Mouse (Mus musculus): ENCODE measurements around the gene Snx11.

Gene Snx11

DNA sequence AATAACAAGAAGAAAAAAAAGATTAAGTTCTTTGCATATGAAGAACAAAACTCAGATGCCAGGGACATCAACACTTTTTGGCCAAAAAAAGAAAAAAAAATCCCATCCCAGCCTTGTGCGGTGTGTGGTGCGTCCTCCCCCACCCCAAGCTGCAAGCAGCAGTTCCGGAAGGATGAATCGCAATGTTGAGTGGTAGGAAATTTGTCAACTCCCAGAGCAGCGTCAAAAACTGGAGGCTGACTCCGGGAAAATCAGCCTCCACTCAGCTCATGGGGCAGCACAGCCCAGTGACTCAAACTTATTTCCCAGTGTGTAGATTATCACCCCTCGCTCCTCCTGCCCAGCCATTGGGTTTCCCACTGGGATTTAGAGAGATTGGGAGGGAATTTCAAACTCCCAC is 15.4 kb downstream of the Snx11 start:
- no peak for DNase-seq

- peak; percentile 72 to 78 for DNase-seq
Measured at GRCm38 (mm10) chr11:96760042-96760441, 17.3 kb downstream of the Snx11 start.

- DNase-seq = no peak
Measured at GRCm38 (mm10) chr11:96758402-96758801, 19.0 kb downstream of the Snx11 start.

- DNase-seq = no peak
Measured at GRCm38 (mm10) chr11:96757421-96757820, 19.9 kb downstream of the Snx11 start.

DNA sequence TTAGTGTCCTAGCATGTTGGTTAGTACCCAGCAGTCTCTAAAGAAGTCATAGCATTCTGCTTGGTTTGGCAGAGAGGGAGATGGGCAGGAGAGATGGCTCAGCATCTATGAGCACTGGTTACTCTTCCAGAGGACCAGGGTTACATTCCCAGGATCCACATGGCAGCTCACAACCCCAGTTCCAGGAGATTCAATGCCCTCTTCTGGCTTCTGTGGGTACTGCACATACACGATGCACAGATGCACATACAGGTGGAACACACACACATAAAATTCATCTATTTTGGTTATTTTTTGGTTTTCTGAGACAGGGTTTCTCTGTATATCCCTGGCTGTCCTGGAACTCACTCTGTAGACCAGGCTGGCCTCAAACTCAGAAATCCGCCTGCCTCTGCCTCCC is 22.1 kb downstream of the Snx11 start:
- DNase-seq = no peak

- DNase-seq = no peak
Measured at GRCm38 (mm10) chr11:96747555-96747954, 29.8 kb downstream of the Snx11 start.

DNA sequence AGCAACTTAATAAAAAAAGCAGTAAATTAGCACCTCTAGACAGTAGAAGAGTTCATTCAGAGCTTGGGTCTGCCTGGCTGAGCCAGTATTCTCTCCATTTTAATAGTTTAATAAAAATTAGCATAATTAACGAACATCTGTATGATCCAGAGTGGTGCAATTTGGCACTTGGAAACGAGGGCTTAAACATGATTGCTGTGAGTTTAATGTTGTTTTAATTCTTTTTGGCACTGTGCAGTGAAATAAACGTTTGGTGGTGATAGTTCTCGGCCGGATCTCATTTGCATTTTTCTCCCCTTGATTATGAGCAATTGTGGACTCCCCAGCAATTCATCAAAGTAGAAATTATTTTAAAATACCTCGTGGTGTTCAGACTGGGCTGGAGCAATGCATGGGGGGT is 30.7 kb downstream of the Snx11 start:
- DNase-seq = no peak

DNA sequence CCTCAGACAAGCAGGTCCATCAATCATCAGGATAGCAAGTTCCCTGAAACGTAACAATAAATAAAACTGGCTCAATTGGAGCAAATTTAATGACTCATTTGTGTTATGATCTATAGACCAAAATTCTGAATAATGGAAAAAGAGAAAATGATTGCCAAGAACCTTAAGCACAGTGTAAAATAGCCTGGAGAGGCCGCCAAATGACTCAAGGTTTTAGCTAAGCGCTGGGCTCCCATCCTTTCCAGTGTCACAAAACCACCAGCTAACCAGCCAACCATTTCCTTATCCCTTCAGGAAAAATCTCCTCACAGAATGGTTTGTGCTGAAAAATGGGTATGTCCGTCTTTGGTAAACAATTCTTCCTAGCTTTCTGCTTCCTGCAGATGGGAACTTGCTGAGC is 33.5 kb downstream of the Snx11 start:
- no peak for DNase-seq

DNA sequence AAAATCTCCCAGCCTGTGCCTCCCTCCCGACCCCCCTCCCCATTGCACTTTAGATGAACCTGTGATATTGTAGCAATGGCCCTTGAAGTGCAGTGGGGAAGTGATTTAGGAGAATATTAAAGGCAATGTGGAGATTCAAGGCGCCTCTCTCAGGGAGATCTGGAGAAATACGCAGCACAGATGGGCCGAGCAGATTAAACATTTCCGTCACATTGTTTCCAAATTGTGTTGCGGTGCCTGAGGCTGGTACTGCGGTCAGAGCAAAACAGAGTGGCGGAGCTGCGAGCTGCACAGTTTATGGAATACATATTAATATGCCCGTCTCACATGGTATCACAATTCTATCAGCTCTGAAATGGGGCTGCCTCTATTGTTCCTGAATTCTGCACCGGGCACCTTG is 34.4 kb downstream of the Snx11 start:
- DNase-seq = no peak

- DNase-seq = no peak
Measured at GRCm38 (mm10) chr11:96741995-96742394, 35.4 kb downstream of the Snx11 start.

DNA sequence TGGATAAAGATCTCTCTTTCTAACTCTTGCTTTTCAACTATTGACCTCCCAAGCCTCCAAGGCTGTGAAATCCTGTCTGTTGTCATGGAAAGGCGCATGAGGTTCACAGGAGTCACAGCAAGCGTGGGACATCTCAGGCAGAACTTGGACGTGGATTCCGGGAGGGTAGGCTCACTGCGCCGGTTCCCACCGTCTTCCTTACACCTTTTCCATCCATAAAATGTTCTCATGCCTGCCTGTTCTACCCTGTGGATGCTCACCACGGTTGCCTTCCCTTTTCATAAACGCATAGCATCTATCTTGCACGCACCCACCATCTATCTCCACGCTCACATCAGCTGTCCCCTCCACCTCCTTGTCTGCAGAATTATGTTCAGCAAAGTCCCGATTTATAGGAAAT is 36.6 kb downstream of the Snx11 start:
- DNase-seq = no peak

GRCm38 (mm10) chr11:96737673-96738471 is 39.5 kb downstream of the Snx11 start:
- DNase-seq = no peak

DNA sequence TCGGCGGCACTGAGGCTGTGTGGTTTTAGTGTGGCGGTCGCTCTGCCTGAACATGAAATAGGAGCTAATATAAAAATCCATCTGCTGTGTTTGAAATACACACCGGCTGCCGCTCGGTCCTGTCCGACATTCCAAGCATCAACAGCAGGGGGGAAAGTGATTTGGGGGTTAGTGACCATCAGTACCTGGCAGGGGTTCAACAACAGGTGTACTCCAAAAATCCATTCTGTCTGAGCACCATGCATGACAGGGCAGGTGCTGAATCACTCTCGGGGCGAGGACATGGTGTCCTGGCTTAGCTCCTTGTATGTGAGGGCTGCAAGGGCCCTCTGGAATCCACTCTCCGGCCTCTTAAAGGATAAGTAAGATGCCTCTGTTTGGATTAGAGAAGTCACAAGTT is 41.0 kb downstream of the Snx11 start:
- no peak for DNase-seq

GRCm38 (mm10) chr11:96735908-96736307 is 41.5 kb downstream of the Snx11 start:
- peak in 1 of 2 experiments; percentile 5 for DNase-seq

GRCm38 (mm10) chr11:96732657-96733056 is 44.7 kb downstream of the Snx11 start:
- no peak for DNase-seq

DNA sequence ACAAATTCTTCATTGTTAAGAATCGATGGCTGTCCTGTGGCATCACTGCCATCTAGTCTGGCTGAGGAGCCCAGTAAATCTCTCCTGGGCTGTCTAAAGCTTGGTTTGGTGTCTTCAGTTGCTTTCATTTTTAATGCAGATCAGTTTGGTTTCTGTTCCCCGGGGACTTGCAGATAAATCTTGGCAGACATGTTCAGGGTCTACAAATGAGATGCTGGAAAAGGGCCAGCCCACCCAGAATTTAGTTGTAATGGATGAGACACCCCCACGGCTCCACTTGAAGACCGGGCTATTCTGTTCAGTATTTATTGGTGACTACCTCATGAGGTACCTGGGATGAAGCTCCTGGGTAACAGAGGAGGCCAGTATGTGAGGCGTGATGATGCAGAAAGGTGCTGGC is 47.0 kb downstream of the Snx11 start:
- DNase-seq = no peak

DNA sequence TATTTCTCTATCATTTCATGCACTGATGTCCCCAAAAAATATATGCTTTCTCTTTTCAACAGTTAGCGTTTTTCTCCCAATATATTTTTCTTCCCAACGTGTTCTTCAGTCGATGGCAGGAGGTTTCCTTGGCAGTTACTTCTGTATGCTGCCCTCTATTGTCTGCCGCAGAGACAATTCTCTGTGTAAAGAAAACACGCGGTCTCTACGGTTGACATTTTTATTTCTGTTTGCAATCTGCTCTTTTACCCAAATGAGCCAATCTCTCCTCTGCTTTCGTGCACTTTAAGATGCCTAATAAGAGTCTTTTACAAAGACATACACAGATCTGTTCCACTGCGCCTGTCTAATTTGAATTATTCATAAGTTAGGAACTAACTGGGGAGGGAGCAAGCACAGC is 47.9 kb downstream of the Snx11 start:
- DNase-seq = no peak

DNA sequence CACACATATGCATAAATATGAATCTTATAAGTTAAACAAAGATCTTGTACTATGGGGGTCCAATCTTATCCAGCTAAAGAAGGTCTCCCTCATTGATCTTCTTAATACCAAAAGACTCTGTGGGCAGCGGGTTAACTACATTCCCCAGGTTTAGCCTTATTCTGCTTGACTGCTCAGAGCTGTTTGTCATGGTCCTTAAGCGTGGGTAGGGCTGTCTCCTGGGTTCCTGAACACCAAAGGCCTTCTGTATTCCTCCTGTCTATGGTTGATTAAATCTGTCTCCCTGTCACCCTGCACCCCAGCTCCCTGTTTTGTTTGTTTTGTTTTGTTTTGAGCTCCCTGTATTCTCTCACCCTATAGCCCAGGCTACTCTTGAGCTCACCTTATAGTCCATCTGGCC is 48.8 kb downstream of the Snx11 start:
- DNase-seq = no peak

DNA sequence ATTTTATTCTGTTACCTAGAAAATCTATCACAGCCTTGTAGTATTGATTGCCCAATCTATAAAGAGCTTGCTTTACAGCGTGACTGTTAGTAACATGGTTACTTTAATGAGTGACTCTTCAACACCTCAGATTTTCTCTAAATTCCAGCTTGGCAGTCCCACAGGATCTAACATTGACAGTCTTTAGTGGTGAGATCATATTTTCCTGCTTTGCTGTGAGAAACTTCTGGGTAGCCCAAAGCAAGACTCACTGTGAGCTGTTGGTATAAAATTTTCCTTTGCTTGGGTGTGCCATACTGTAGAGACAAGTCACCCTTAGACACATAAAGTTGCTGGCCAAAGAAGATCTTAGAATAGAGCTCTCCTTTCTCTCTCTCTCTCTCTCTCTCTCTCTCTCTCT is 51.5 kb downstream of the Snx11 start:
- DNase-seq = no peak

DNA sequence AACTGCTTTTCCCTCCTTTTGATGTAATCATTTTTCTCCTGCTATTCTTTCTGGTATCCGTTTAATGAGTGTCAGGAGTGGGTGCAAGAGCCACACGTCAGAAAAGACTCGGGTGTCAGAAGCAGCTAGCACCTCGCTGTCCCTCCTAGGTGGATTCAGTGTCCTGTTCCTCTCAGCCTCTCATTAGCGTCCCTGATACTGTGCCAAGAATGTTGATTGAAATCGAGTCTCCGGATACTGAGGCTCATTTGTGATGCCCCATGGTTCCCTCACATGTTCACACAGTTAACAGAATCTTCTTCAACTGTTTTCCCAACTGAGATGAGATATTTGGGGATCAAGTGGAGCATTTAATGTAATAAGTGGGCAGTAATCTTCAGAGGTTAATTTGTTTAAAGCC is 58.8 kb downstream of the Snx11 start:
- DNase-seq = no peak
